Mouse (Mus musculus) MEL-GATA-1-ER (cell line): ENCODE measurements at regions not wholly inside any gene's neighbourhood (a gene's known extent, or its start where the extent isn't known, plus 50 kb on each side); places are given as distances from the start of the nearest gene placed in this dataset.

ENCODE experiments used
- DNase-seq: peaks from one replicate; pipeline ENCODE4 v3.0.0-alpha.2; 2012; ENCODE audit warnings: low read depth; ENCODE audit errors: extremely low read depth

DNA sequence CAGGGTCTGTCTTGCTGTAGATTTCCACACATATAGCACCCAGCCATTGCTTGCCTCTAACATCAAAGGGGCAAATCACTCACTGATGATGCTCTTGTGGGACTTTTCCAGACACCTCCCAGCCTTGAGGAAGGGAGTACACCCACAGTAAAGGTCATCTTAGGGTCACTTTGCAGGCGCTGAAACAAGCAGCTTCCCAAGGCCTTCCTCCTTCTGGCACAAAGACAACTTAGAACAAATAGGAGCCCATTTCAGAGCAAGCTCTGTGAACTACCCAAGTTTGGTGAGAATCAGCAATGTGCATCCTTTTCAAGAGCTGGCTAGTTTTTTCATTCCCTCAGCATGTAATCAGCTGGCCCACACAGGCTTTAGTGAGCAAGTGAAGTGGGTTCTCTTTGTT, 352.2 kb upstream of the Ubash3b start:
- no peak for DNase-seq

DNA sequence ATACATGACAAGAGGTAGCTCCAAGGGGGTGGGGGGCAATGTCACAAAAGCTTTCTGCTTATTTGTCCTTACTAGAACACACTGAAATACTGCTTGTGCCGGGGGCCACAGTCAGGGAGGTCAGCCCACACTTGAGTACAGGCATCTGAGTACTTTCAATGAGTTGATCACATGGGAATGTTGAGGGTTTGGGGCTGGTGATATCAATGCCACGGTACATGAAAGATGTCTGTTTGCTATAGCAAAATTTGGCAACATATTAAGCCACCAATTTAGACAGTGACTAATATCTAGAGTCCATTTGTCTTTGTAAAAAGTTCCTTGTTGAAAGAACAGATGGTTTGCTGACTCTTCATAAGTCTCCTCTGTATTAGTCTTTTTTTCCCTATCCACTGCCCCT, 348.1 kb upstream of the Ubash3b start:
- no peak for DNase-seq

DNA sequence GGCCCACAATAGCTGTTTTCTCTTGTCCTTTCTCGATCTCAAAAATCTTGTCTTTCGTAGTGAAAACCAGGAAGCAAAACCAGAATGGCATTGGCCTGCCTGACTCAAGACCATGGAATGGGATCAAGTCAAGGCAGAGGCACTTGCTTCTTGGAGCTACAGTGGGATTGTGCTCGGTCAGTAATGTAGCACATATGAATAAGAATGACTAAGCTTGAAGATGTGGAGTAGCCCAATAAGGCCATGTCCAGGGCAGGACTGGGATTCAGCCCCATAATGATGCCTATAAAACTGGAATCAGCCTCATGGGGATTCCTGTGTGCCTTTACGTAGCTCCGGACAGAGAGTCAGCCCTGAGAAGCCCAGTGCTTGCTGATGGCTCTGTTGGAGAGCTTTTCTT, 347.2 kb upstream of the Ubash3b start:
- no peak for DNase-seq

DNA sequence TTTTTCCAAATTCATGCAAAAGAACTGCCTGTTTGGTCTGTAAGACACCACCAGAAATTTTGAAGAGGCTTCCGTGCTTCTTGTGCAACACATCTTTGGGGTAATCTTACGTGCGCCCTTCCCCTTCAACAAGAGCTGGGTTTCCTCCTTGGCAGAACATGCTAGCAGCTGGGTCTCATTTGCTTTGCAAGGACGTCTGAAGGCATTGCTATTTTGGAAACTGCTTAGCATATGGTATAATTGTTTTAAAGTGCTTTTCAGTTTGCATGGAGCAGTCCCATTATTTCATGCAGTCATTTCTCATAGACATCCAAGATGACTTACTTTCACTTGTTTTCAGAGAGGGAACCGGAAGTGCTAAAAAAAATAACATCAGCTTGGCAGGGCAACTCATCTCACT, 336.8 kb upstream of the Ubash3b start:
- DNase-seq: no peak

DNA sequence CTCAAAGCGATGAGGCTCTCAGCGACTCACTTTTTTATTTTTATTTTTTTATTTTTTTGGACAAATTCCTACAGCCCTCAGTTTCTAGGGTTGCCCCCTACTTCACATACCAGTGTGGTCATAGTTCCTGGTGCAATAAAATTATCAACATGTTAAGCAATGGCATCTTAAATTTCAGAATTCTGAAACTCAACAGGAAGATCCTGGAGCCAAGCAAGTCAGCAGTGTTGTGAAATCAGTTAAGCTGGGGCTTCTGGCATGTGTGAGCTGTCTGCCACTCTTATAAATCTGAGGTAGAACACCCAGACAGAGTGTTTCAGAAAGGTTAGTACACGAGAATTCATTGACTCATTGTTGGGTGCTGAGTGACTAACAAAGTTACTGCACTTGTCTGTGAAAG, 328.6 kb upstream of the Ubash3b start:
- no peak for DNase-seq

DNA sequence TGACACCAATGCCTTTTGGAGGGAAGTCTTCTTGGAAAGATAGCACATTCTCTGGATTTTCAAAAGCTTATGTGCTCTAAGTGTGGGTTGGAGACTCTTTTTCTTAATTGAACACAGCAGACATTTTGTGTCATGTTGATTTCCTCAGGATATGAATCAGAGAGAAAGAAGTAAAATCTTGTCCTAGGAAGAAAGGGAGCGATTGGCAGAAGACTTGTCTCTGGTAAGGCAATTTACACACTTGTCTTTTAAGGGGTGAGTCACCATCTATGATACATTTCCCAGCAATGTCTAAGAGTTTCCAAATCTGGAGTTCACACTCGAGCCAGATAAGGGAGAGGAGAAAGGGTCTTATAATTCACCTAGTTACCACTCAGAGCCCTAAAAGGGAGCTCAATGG, 326.5 kb upstream of the Ubash3b start:
- no peak for DNase-seq

DNA sequence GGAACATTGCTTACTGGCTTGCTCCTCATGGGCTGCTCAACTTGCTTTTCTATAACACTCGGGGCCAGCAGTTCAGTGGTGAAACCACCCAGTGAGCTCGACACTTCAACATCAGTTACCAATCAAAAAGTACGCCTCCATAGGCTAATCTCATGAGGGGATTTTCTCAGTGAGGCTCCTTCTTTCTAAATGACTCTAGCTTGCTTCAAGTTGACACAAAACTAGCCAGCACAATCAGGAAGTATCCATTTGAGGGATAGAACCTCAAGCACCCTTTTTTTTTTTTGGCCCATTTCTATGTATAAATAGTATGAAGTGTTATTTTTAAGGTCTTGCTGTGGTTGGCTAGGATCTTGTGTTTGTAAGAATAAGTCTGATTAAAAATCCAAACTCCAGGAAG, 321.7 kb upstream of the Ubash3b start:
- no peak for DNase-seq

DNA sequence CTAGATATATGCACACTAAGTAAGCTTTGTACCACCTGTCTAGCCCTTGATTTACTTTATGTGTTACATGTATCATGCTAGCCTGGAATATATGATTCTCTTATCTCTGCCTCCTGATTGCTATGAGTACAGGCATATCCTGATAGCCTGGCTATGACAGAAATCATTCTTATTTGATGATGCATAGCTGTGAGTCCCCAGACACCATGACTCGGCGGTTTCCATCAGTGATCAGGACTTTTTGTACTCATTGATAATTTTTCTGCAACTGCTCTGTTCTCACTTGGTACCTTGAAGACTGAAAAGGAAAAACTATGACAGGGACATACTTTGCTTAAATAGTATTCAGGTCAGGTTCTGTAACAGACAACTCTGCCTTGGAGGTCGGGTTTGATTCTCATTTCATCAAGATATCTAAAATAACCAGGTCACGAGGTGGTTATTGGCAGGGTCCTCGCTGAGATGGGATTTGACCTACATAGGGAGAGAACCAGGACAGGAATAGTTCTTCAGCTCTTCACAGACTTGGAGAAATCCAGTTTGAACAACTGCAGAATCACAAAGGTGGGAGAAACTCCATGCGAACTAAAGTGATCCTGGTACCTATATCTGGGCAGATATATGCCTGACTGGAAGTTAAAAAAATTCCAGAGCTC, 320.2 kb upstream of the Ubash3b start:
- no peak for DNase-seq

DNA sequence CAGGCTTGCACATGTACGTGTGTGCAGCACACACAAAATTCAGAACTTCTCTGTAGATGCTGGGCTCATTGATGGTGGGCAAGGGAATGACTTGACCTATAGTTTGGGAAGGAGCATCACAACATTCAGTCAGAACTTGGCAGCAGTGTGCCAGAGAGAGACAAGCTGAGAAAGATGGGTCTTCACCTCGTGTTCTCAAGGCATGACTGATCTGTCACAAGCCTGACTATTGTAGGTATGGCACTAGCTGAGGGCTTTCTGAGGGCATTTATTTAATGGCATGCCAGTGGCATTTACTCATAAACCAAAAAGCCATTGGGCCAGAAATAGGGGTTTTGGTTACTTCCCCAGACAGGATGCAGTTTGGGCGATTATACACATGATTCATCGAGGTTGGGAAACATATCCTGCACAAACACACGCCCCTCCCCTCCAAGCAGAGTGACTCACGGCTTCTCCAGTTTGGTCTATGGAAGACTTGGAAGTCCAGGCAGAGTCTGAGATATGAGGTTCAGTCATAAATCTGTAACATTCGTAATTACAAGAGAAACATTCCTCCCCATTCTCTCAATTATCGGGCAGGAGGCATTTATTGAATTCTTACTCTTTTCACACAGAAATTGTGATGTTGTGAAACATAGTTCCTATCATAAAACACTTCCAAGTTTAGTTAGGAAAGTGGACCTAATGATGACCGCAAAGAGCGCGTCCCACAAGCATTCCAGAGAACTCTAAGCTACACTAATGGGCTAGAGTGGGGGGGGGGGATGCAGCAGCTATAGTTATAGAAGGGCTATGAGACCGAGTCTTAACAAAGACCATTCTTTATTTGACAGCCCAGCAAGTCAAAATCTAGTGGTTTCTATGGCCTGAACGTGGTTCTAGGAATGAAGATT, 318.6 kb upstream of the Ubash3b start:
- no peak for DNase-seq

DNA sequence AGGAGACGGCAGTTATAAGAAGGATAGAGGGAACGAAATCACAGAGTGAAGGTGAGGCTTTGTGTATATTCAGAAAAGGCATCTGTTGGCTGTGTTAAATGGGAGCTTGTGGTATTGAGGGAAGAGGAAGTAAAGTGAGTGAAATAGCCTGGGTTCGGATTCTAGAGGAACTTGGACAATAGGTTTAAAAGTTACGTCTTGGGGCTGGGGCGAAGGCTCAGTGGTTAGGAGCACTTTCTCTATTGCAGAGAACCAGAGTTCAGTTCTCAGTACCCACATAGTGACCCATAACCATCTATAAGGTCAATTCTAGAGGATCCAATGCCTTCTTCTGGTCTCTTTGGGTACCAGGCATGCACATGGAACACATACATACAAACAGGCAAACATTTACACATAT, 317.6 kb upstream of the Ubash3b start:
- no peak for DNase-seq

DNA sequence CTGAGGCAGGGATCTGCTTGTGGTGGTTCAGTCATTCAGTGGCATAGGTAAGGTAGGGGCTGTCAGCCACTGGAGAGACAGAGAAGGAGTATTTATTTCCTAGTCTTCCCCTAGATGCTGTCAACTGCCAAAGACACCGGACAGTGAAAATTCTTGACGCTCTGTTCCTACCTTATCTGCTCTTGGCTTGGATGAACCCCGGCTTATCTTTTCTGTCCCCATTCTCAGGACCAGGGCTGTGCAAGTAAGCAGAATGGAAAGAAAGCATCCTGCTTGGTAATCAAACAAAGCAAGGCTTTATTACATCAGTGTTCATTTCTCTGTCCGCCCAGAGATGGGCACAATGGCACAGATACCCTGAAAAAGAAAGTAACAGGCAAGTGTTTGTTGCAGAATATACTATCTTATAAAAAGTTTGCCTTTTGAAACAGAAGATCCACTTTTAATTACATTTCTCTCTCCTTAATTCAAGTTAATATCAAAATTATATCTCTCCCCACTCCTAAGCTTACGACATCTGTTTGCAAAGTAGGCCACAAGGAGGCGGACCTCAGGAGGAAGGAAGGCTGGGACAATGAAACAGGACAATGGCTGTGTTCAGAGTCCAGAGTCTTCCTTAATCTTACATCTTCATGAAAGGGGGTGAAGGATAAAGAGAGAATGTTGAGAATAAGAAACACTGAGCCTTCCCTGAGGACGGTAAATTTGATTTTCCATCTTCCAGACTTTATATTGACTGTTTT, 316.8 kb upstream of the Ubash3b start:
- DNase-seq: no peak

DNA sequence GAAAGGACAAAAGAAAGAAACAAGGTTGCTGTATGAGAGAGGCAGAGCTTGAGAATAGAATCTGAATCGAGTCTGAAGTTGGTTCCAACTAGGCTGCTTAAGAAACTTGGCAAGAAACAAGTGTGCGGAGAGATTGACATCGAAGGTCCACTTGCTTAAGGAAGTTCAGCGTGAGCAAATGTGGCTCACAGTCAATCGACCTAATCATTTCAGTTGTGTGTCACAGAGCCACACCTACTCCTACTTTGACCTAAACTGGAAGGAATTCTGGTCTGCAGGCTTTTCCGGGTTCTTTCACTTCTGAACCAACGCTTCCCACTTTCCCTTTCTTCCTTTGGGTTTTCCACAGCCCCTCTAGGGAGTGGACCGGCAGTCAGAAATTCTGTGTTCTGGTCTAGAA, 313.8 kb upstream of the Ubash3b start:
- DNase-seq: no peak

DNA sequence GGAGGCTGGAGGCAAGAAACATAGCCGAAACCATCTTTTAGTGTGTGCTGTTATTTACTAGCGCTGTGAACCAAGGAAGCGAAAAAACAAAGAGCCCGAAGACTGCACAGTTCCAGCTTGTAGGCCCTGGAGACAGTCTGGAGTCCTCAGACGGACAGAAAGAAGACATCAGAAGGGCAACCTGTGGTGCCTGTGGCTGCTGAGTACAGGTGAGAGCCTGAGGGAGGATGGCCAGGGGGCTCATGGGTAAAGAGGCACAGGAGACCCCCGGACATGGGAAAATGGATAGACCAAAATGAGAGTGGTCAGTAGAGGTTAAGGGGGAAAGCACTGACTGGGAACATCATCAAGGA, 313.4 kb upstream of the Ubash3b start:
- DNase-seq: no peak

DNA sequence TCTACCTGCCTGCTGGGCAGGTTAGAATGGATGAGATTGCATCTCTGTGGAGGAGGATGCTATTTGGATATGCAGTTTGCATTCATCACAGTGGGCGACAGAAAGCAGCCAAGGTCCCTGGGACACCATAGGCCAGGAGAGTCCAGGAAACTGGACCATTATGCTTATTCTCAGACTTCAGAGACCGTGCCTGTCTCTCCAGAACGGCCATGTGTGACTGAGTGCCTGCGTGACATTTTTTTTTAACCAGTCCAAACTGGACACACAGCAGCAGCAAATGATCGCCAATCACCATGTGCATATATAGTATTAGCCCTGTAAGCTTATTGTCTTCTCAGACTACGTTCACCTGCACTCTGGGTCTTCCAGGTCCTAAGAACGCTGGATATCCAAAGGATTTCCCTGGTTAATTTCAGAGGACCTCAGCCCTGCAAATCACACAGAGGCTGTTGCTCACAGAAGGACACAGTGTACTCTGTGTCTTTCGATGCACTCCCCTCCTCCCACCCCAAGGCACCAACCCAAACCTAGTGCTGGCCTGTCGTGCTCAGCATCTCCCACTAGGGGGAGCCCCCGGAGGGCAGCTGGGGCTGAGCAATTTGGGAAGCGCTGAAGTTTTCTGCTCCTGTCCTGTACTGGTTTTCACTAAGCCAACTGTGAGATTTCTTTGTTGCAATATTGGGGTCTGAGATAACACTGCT, 312.9 kb upstream of the Ubash3b start:
- no peak for DNase-seq

DNA sequence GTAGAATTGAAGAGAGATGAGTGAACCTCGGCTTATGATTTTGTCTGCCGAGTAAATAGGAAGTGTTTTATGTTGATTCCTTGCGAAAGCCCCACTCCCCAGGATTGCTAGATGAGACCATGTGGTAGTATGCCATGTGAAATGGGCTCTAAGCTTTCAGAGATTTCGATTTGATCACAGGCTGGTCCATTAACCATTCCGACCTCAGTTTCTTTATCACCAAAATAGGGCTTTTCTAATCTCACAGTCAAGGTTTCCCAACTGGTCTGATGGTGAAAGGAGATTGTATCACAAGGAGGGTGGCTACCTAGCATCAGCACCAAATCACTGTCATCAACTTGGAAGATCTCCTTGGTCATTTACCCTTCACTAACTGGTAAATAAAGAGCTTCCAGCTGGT, 312.0 kb upstream of the Ubash3b start:
- DNase-seq: no peak

DNA sequence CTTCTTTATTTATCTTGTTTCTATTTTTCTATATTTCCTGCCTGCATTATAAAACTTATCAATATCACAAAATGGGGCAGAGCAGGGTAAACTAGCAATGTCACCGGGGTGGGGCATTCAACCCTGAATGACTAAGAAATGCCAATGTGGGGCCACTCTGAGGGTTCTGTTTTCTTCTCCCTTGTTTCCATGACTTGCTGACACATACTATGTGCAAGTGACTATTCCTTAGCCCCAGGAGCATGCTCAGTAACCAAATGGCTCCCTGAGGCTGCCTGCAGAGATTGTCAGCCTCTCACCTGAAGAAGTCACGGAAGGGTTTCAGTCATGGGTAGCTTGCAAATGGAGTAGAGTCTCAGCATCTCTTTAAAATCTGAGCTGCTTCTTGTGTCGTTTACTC, 309.8 kb upstream of the Ubash3b start:
- DNase-seq: no peak

DNA sequence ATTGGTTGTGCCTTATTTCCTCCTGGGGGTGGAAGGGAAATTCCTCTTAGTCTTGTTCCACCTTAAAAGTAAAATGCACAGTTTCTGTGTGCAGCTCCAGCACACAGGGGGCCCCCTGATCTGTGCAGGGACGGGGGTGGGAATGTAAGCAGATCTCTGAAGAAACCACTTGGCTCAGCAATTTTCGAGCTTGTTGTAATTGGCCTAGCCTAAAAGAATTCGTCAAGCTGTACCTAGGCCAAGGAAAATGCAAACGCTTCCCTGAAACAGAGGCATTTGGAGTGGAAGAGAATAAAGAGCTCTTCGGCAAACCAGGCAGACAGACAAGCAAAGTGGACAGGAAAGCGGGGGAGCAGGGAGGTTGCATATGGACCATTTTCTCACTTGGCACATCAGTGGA, 308.5 kb upstream of the Ubash3b start:
- DNase-seq: no peak

DNA sequence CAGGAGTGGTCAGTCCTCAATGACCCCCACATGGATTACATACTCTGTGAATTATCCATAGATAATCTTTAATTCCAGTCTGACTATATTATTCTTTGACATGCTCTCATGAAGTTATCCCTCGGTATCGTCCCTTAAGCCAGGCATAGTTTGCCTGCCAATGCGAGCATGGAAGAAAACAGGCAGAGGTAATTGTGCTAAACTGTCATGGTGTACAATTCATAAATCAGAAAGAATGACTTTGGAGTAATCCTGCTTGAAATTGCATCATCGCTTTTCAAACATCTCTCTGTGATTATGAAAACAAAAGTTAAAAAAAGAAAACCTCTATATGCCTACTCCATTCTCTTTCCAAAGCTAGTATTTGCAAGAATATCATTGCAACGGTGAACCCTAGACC, 307.9 kb upstream of the Ubash3b start:
- no peak for DNase-seq

DNA sequence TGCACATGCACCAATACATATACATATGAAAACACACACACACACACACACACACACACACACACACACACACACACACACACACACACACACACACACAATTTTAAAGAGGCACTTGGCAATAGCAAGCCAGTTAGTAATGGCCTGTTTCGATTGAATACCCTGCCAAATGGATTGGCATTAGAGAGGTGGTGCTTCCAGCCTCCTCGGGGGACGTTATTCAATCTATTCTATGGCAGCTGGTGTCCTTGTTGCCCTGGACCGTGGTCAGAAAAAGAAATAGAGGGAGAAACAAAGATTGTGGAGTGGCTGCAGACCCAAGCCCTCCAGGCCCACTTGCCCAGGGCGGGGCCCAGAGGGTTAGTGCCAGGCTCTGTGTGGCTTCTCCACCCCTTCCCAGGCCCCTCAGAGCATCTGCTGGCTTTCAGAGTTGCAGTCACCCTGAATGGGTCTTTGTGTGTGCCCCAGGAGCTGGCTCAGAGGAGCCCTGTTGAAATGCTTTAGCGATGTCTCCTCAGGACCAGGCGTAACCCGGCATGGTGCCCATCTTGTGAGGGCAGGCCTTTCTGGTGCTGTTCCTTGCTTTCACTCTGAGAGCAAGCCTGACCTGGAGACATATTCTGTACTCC, 302.7 kb upstream of the Ubash3b start:
- DNase-seq: no peak

DNA sequence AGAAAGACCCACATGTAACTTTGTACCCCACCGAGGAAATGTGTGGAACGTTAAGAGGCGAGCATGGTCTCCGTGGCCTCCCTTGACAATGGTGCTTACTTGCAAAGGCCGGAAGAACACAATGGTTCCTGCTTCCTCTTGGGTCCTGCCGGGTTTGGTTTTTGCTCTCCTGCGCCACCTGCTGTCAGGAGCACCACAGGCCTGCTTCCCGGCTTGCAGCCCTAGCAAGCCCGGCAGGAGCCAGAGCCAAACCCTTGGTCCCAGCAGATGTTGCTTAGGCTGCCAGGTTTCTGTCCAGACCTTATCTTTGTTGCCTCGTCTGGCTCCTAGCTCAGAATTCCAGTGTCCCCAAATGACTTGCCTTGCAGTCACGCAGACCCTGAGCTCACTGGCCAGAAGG, 300.2 kb upstream of the Ubash3b start:
- peak; percentile 0 for DNase-seq

DNA sequence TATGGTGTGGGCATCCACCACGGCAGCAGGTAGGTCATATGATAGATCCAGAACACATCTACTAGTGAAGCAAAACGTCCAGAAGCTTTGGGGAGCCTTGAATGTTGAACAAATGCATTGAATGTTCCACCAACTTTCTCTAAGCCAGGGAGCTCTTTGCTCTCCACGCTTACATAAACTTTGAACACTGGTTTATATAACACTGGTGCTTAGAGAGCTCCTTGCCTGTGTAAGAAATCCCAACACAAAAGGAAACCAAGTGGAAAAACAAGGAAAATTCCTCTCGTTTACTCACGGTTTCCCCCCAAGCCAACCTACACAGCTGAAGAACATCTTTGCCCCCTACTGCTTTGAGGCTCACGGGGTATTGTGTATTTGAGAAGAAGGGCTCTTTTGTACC, 299.2 kb upstream of the Ubash3b start:
- DNase-seq: no peak
